Mouse (Mus musculus): ENCODE measurements around the gene P2rx2.

DNA sequence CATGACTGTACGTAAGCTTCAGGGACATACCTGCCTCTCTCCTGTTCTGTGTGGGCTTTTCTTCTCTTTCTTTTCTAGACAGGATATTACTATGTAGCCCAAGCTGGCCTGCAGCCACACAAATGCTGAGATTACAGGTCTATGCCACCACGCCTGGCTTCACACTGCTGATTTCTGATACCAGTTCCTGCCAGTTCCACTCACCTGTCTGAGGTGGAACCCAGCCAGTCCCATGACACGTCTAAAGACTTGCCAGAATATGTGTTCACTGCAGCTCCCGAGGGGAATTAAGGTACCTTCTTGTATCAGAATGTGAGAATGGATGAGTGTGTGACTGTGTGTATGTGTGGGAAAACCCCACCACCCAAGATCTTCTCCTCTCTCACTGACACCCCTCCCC lies 47.6 kb upstream of the P2rx2 start:
- no peak for TF ChIP-seq CTCF (conservative IDR thresholded peaks at IDR 0.05; ENCODE audit: low read length)
- no peak for TF ChIP-seq NANOG (IDR thresholded peaks at IDR 0.05; ENCODE audit: borderline replicate concordance, low read length)
